Mouse (Mus musculus) retina, postnatal 7 days (tissue): ENCODE results near the gene Eef1akmt2.
A peak's percentile ranks its signal among the peaks of the same experiment; 100 is the strongest.

Experiments used
- DNase-seq: peaks from one replicate; pipeline ENCODE4 v3.0.0-alpha.2; 2012; ENCODE audit warnings: low read depth, low spot score

Eef1akmt2 gene

GRCm38 (mm10) chr7:132811716-132812618 is 40.5 kb downstream of the Eef1akmt2 start:
- no peak for DNase-seq

- peak; percentile 79 for DNase-seq
Observed at GRCm38 (mm10) chr7:132810879-132811278, 41.6 kb downstream of the Eef1akmt2 start.

- DNase-seq = no peak
Observed at GRCm38 (mm10) chr7:132810368-132810767, 42.1 kb downstream of the Eef1akmt2 start.

- DNase-seq = no peak
Observed at GRCm38 (mm10) chr7:132809721-132810120, 42.8 kb downstream of the Eef1akmt2 start.

GRCm38 (mm10) chr7:132808841-132809682 is 43.4 kb downstream of the Eef1akmt2 start:
- DNase-seq = no peak

GRCm38 (mm10) chr7:132808051-132808796 is 44.2 kb downstream of the Eef1akmt2 start:
- DNase-seq = no peak

GRCm38 (mm10) chr7:132806926-132807857 is 45.3 kb downstream of the Eef1akmt2 start:
- DNase-seq = no peak

- no peak for DNase-seq
Observed at GRCm38 (mm10) chr7:132806286-132806685, 46.2 kb downstream of the Eef1akmt2 start.

- DNase-seq = no peak
Observed at GRCm38 (mm10) chr7:132804951-132805350, 47.5 kb downstream of the Eef1akmt2 start.

GRCm38 (mm10) chr7:132804461-132804860 is 48.0 kb downstream of the Eef1akmt2 start:
- DNase-seq = no peak

GRCm38 (mm10) chr7:132803962-132804361 is 48.5 kb downstream of the Eef1akmt2 start:
- DNase-seq = no peak

- no peak for DNase-seq
Observed at GRCm38 (mm10) chr7:132803336-132803735, 49.1 kb downstream of the Eef1akmt2 start.

- DNase-seq = no peak
Observed at GRCm38 (mm10) chr7:132802691-132803090, 49.8 kb downstream of the Eef1akmt2 start.

GRCm38 (mm10) chr7:132802066-132802465 is 50.4 kb downstream of the Eef1akmt2 start:
- no peak for DNase-seq

- no peak for DNase-seq
Observed at GRCm38 (mm10) chr7:132801509-132801908, 51.0 kb downstream of the Eef1akmt2 start.

GRCm38 (mm10) chr7:132800868-132801267 is 51.6 kb downstream of the Eef1akmt2 start:
- DNase-seq = no peak

GRCm38 (mm10) chr7:132799119-132800016 is 53.1 kb downstream of the Eef1akmt2 start:
- no peak for DNase-seq

GRCm38 (mm10) chr7:132795141-132795540 is 57.3 kb downstream of the Eef1akmt2 start:
- no peak for DNase-seq

GRCm38 (mm10) chr7:132793467-132793866 is 59.0 kb downstream of the Eef1akmt2 start:
- DNase-seq = no peak
